Mouse (Mus musculus): ENCODE data around the gene Mdm2. TPM values are rescaled to one million over a fixed set of nuclear protein-coding genes. Genes with fewer than 3 reads are reported as not detected.

Gene Mdm2
- polyA plus RNA-seq, 1 experiment from 2014 or later: 63.5 TPM

GRCm38 (mm10) chr10:117753711-117754608, 43.4 kb upstream of the Mdm2 start:
- Histone ChIP-seq H3K36me3 (peaks cover 68% of the 10 kb centered on the region), H3K4me2 (replicated peaks) (no peak overlapping the region), H3K4me1 (no peaks in the 10 kb centered on the region), H3K9ac (replicated peaks) (no peak overlapping the region), H3K9me3 (no peaks in the 10 kb centered on the region), H3K27me3 (no peaks in the 10 kb centered on the region), H3K4me3 (no peak overlapping the region), H3K27ac (replicated peaks) (no peak overlapping the region)
- 95% methylated on average over 8 of the region's 8 CpGs for WGBS
- no peak for ATAC-seq (replicated peaks)

GRCm38 (mm10) chr10:117752851-117753647, 42.5 kb upstream of the Mdm2 start:
- Histone ChIP-seq H3K36me3 (peaks cover 64% of the 10 kb centered on the region), H3K4me1 (no peaks in the 10 kb centered on the region), H3K27me3 (no peaks in the 10 kb centered on the region), H3K27ac (replicated peaks) (no peak overlapping the region), H3K4me2 (replicated peaks) (no peak overlapping the region), H3K9ac (replicated peaks) (no peak overlapping the region), H3K9me3 (no peaks in the 10 kb centered on the region), H3K4me3 (no peak overlapping the region)
- no peak for ATAC-seq (replicated peaks)
- 93% methylated on average over 5 of the region's 5 CpGs for WGBS

- H3K27me3 ChIP-seq: no peaks in the 10 kb centered on the region
- no peaks in the 10 kb centered on the region for H3K4me1 ChIP-seq
- no peak overlapping the region for H3K4me3 ChIP-seq
- WGBS: 97% methylated on average over 7 of the region's 7 CpGs
- H3K9me3 ChIP-seq: no peaks in the 10 kb centered on the region
- H3K36me3 ChIP-seq: peaks cover 58% of the 10 kb centered on the region
- no peak overlapping the region for H3K9ac ChIP-seq (replicated peaks)
- H3K27ac ChIP-seq (replicated peaks): no peak overlapping the region
- ATAC-seq (replicated peaks): no peak
- H3K4me2 ChIP-seq (replicated peaks): no peak overlapping the region
These were observed 41.8 kb upstream of the Mdm2 start for GRCm38 (mm10) chr10:117752304-117752821.

GRCm38 (mm10) chr10:117751744-117752143, 41.2 kb upstream of the Mdm2 start:
- Histone ChIP-seq H3K27me3 (no peaks in the 10 kb centered on the region), H3K4me3 (no peak overlapping the region), H3K27ac (replicated peaks) (no peak overlapping the region), H3K36me3 (peaks cover 51% of the 10 kb centered on the region), H3K4me2 (replicated peaks) (no peak overlapping the region), H3K9me3 (no peaks in the 10 kb centered on the region), H3K4me1 (no peaks in the 10 kb centered on the region), H3K9ac (replicated peaks) (no peak overlapping the region)
- 97% methylated on average over 6 of the region's 6 CpGs for WGBS
- ATAC-seq (replicated peaks): no peak

- no peaks in the 10 kb centered on the region for H3K9me3 ChIP-seq
- H3K27me3 ChIP-seq: no peaks in the 10 kb centered on the region
- no peaks in the 10 kb centered on the region; the same call in 1 of the 2 replicates for H3K4me1 ChIP-seq
- 95% methylated on average over 14 of the region's 14 CpGs for WGBS
- H3K9ac ChIP-seq (replicated peaks): no peak overlapping the region
- H3K4me3 ChIP-seq: no peak overlapping the region
- H3K4me2 ChIP-seq (replicated peaks): no peak overlapping the region
- ATAC-seq (replicated peaks): no peak
- H3K36me3 ChIP-seq: peaks cover 48% of the 10 kb centered on the region
- no peak overlapping the region for H3K27ac ChIP-seq (replicated peaks)
These were observed 40.7 kb upstream of the Mdm2 start for GRCm38 (mm10) chr10:117751282-117751610.

- H3K9ac ChIP-seq (replicated peaks): no peak overlapping the region
- no peaks in the 10 kb centered on the region; the same call in 1 of the 2 replicates for H3K4me1 ChIP-seq
- H3K27ac ChIP-seq (replicated peaks): no peak overlapping the region
- no peak overlapping the region for H3K4me3 ChIP-seq
- peaks cover 42% of the 10 kb centered on the region for H3K36me3 ChIP-seq
- H3K4me2 ChIP-seq (replicated peaks): no peak overlapping the region
- H3K27me3 ChIP-seq: no peaks in the 10 kb centered on the region
- ATAC-seq (replicated peaks): no peak
- 96% methylated on average over 5 of the region's 5 CpGs for WGBS
- H3K9me3 ChIP-seq: no peaks in the 10 kb centered on the region
These were observed 40.1 kb upstream of the Mdm2 start for GRCm38 (mm10) chr10:117750529-117751281.

- WGBS: 95% methylated on average over 14 of the region's 14 CpGs
- Histone ChIP-seq H3K4me1 (peaks cover 4% of the 10 kb centered on the region), H3K9me3 (no peaks in the 10 kb centered on the region), H3K27me3 (no peaks in the 10 kb centered on the region), H3K27ac (replicated peaks) (no peak overlapping the region), H3K9ac (replicated peaks) (no peak overlapping the region), H3K36me3 (peaks cover 37% of the 10 kb centered on the region), H3K4me3 (no peak overlapping the region), H3K4me2 (replicated peaks) (no peak overlapping the region)
- ATAC-seq (replicated peaks): no peak
These were observed 39.3 kb upstream of the Mdm2 start for GRCm38 (mm10) chr10:117749787-117750343.

- 96% methylated on average over 10 of the region's 10 CpGs for WGBS
- Histone ChIP-seq H3K9me3 (no peaks in the 10 kb centered on the region), H3K27ac (replicated peaks) (no peak overlapping the region), H3K4me2 (replicated peaks) (no peak overlapping the region), H3K27me3 (no peaks in the 10 kb centered on the region), H3K4me1 (peaks cover 11% of the 10 kb centered on the region), H3K9ac (replicated peaks) (no peak overlapping the region), H3K4me3 (no peak overlapping the region), H3K36me3 (peaks cover 31% of the 10 kb centered on the region)
- ATAC-seq (replicated peaks): no peak
These were observed 38.6 kb upstream of the Mdm2 start for GRCm38 (mm10) chr10:117749050-117749686.

- H3K4me1 ChIP-seq: peaks cover 18% of the 10 kb centered on the region
- no peaks in the 10 kb centered on the region for H3K9me3 ChIP-seq
- H3K27ac ChIP-seq (replicated peaks): no peak overlapping the region
- peaks cover 29% of the 10 kb centered on the region for H3K36me3 ChIP-seq
- H3K9ac ChIP-seq (replicated peaks): no peak overlapping the region
- no peaks in the 10 kb centered on the region for H3K27me3 ChIP-seq
- ATAC-seq (replicated peaks): no peak
- no peak overlapping the region for H3K4me2 ChIP-seq (replicated peaks)
- H3K4me3 ChIP-seq: no peak overlapping the region
- WGBS: 91% methylated on average over 10 of the region's 10 CpGs
These were observed 37.9 kb upstream of the Mdm2 start for GRCm38 (mm10) chr10:117748276-117749049.

GRCm38 (mm10) chr10:117747711-117748110, 37.2 kb upstream of the Mdm2 start:
- no peak for ATAC-seq (replicated peaks)
- H3K4me2 ChIP-seq (replicated peaks): no peak overlapping the region
- no peak overlapping the region for H3K4me3 ChIP-seq
- no peaks in the 10 kb centered on the region for H3K9me3 ChIP-seq
- no peak overlapping the region for H3K9ac ChIP-seq (replicated peaks)
- peaks cover 21% of the 10 kb centered on the region for H3K4me1 ChIP-seq
- no peaks in the 10 kb centered on the region for H3K27me3 ChIP-seq
- no peak overlapping the region for H3K27ac ChIP-seq (replicated peaks)
- WGBS: 95% methylated on average over 7 of the region's 7 CpGs
- peaks cover 26% of the 10 kb centered on the region for H3K36me3 ChIP-seq

Measured in forebrain, embryonic 15.5 days (tissue).